Mouse (Mus musculus) MEL (cell line): ENCODE results near the gene Otos.

ENCODE experiments used
- MYC ChIP-seq: IDR thresholded peaks from 2 replicates; pipeline ENCODE4 v1.6.1; 2011; ENCODE audit warnings: low read depth, mild to moderate bottlenecking, low read length, improper control_type of control experiment, moderate library complexity
- POLR2A ChIP-seq, 2 experiments: IDR thresholded peaks; 2 replicates each; pipeline ENCODE4 v1.6.1; 2011 to 2012; ENCODE audit warnings: low read length in 2 of 2, mild to moderate bottlenecking in 2 of 2, control low read depth in 1 of 2, improper control_type of control experiment in 1 of 2, low read depth in 1 of 2, moderate library complexity in 1 of 2; ENCODE audit not compliant: control insufficient read depth in 1 of 2, insufficient read depth in 1 of 2, poor library complexity in 1 of 2
- SIN3A ChIP-seq: IDR thresholded peaks from 2 replicates; pipeline ENCODE4 v1.6.1; 2012; ENCODE audit warnings: low read length, improper control_type of control experiment, inconsistent platforms
- USF1 ChIP-seq: IDR thresholded peaks from 2 replicates; pipeline ENCODE4 v1.6.1; 2014; ENCODE audit warnings: low read depth, mild to moderate bottlenecking, inconsistent platforms, low read length, improper control_type of control experiment, moderate library complexity
- ZMIZ1 ChIP-seq: IDR thresholded peaks from 2 replicates; pipeline ENCODE4 v1.6.1; 2012; ENCODE audit warnings: low read depth, mild to moderate bottlenecking, inconsistent platforms, low read length, improper control_type of control experiment, moderate library complexity

DNA sequence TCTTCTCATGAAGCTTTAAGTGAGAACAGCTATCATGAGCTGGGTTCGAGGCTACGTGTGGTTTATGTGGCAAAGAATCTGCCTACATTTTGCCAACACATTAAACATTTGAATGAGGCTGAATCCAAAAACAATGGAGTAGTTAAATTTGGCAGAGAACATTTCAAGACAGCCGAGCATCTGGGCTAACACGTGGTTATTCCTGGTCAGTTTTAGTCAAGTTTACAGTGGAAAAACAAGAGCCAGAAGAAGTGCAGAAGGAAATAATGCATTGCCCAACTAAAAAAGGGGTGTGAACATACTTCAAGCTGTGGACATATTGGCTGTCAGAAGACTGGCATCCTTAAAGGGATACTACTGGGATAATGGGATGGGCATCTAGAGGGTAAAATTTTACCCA, 22.7 kb upstream of the Otos start:
- TF ChIP-seq USF1, result no peak
- no peak for TF ChIP-seq SIN3A
- TF ChIP-seq POLR2A (IDR thresholded peaks at IDR 0.05; ENCODE audit: control insufficient read depth in 1 of 2, insufficient read depth in 1 of 2, low read depth in 1 of 2, low read length in 2 of 2, poor library complexity in 1 of 2), result no peak
- TF ChIP-seq ZMIZ1, result no peak
- no peak for TF ChIP-seq MYC
